Comparison of ENCODE assay signal across 17 mouse cellular contexts in genomic region chr10:24535461-24535860, GRCm38 (mm10). TPM values are rescaled to one million over a fixed set of nuclear protein-coding genes. Genes with fewer than 3 reads are reported as not detected.
A peak's percentile ranks its signal among the peaks of the same experiment; 100 is the strongest.
DNase-seq lines count a peak whose midpoint lies in the region; ATAC-seq and TF ChIP-seq lines count a peak whose summit lies in the region.
"Had no signal": no experiment of that assay in that cellular context is flagged by ENCODE, and none has a peak within 500 bp of the region (broad histone marks: within the 10 kb centered on the region; RNA-seq: fewer than 3 reads in every experiment).

No protein-coding gene starts in this region.

- H3K27me3 ChIP-seq in limb, embryonic 15.5 days: no peaks in the 10 kb centered on the region
- no peaks in the 10 kb centered on the region for H3K27me3 ChIP-seq in limb, embryonic 10.5 days (ENCODE audit: low read depth, poor library complexity, severe bottlenecking)
- H3K27me3 ChIP-seq in midbrain, embryonic 11.5 days (ENCODE audit: control insufficient read depth, insufficient read depth, low read length): no peaks in the 10 kb centered on the region
- no peaks in the 10 kb centered on the region for H3K27me3 ChIP-seq in midbrain, embryonic 15.5 days (replicated peaks)
- H3K27me3 ChIP-seq: forebrain, embryonic 13.5 days; heart, embryonic 13.5 days; Patski had no signal

- TF ChIP-seq CTCF in gastrocnemius, adult 2 months (IDR thresholded peaks at IDR 0.05): no peak

- H3K9me3 ChIP-seq in limb, embryonic 15.5 days: no peaks in the 10 kb centered on the region
- no peaks in the 10 kb centered on the region for H3K9me3 ChIP-seq in limb, embryonic 10.5 days (replicated peaks)
- no peaks in the 10 kb centered on the region for H3K9me3 ChIP-seq in midbrain, embryonic 11.5 days (ENCODE audit: control insufficient read depth, low read length)
- no peaks in the 10 kb centered on the region for H3K9me3 ChIP-seq in midbrain, embryonic 15.5 days
- H3K9me3 ChIP-seq: forebrain, embryonic 10.5 days; forebrain, embryonic 13.5 days; G1E; heart, embryonic 13.5 days had no signal

- ATAC-seq in limb, embryonic 15.5 days (ENCODE audit: insufficient number of reproducible peaks, low FRiP score, low TSS enrichment, low read depth): no peak
- ATAC-seq in midbrain, embryonic 11.5 days (ENCODE audit: low FRiP score): no peak
- ATAC-seq in midbrain, embryonic 15.5 days (replicated peaks): no peak
- ATAC-seq: forebrain, embryonic 13.5 days; forebrain, embryonic 16.5 days; hindbrain, postnatal 0 days; Patski had no signal

- 0 out of 2 replicates have a peak overlapping the region, but pooled peaks have one; percentile 35 for H3K27ac ChIP-seq in gastrocnemius, adult 2 months
- peak overlapping the region; percentile 51 for H3K27ac ChIP-seq in limb, embryonic 15.5 days
- no peak overlapping the region for H3K27ac ChIP-seq in limb, embryonic 10.5 days
- H3K27ac ChIP-seq in midbrain, embryonic 11.5 days (ENCODE audit: low read depth, low read length): no peak overlapping the region
- no peak overlapping the region for H3K27ac ChIP-seq in midbrain, embryonic 15.5 days
- H3K27ac ChIP-seq: forebrain, embryonic 10.5 days; forebrain, embryonic 13.5 days; heart, embryonic 13.5 days; hindbrain, embryonic 14.5 days; hindbrain, postnatal 0 days had no signal

- no peak overlapping the region for H3K4me2 ChIP-seq in limb, embryonic 15.5 days
- no peak overlapping the region for H3K4me2 ChIP-seq in midbrain, embryonic 11.5 days
- H3K4me2 ChIP-seq in midbrain, embryonic 15.5 days: no peak overlapping the region
- H3K4me2 ChIP-seq: forebrain, embryonic 13.5 days; heart, embryonic 13.5 days; hindbrain, embryonic 14.5 days had no signal

- intact Hi-C loops in gastrocnemius, adult 2 months (cut with DNase I): no loop called here

- peaks cover 5% of the 10 kb centered on the region; the same call in 1 of the 2 replicates for H3K4me1 ChIP-seq in limb, embryonic 15.5 days
- no peaks in the 10 kb centered on the region for H3K4me1 ChIP-seq in limb, embryonic 10.5 days
- H3K4me1 ChIP-seq in midbrain, embryonic 11.5 days (ENCODE audit: control insufficient read depth, insufficient read depth, low read length): no peaks in the 10 kb centered on the region
- no peaks in the 10 kb centered on the region for H3K4me1 ChIP-seq in midbrain, embryonic 15.5 days
- H3K4me1 ChIP-seq: forebrain, embryonic 10.5 days; forebrain, embryonic 13.5 days had no signal

- no peak for DNase-seq in gastrocnemius, adult 2 months
- DNase-seq in gastrocnemius, adult 8-10 months (ENCODE audit: low spot score in 2 of 2): no peak
- DNase-seq in limb, embryonic 10.5 days (ENCODE audit: low spot score): no peak
- peak; percentile 12 for DNase-seq in midbrain, embryonic 11.5 days (ENCODE audit: low spot score, missing footprints)
- DNase-seq: cerebellum, adult 18-20 months; cerebellum, adult 9-10 months; cerebellum, postnatal 14 days had no signal

- H3K9ac ChIP-seq in limb, embryonic 15.5 days: no peak overlapping the region
- no peak overlapping the region for H3K9ac ChIP-seq in midbrain, embryonic 11.5 days (ENCODE audit: low read length)
- no peak overlapping the region for H3K9ac ChIP-seq in midbrain, embryonic 15.5 days
- H3K9ac ChIP-seq: forebrain, embryonic 13.5 days; heart, embryonic 13.5 days; hindbrain, embryonic 14.5 days had no signal

- H3K4me3 ChIP-seq in gastrocnemius, adult 2 months: no peak overlapping the region
- no peak overlapping the region for H3K4me3 ChIP-seq in limb, embryonic 15.5 days
- H3K4me3 ChIP-seq in limb, embryonic 10.5 days: no peak overlapping the region
- H3K4me3 ChIP-seq in midbrain, embryonic 11.5 days (ENCODE audit: low read depth, low read length): no peak overlapping the region
- H3K4me3 ChIP-seq in midbrain, embryonic 15.5 days: no peak overlapping the region
- H3K4me3 ChIP-seq: forebrain, embryonic 10.5 days; forebrain, embryonic 13.5 days; heart, embryonic 13.5 days had no signal

- no peaks in the 10 kb centered on the region for H3K36me3 ChIP-seq in limb, embryonic 15.5 days
- H3K36me3 ChIP-seq in limb, embryonic 10.5 days: no peaks in the 10 kb centered on the region
- no peaks in the 10 kb centered on the region for H3K36me3 ChIP-seq in midbrain, embryonic 11.5 days (ENCODE audit: control insufficient read depth, insufficient read depth, low read length)
- no peaks in the 10 kb centered on the region for H3K36me3 ChIP-seq in midbrain, embryonic 15.5 days (replicated peaks)
- H3K36me3 ChIP-seq: forebrain, embryonic 10.5 days; G1E; heart, embryonic 13.5 days had no signal

- WGBS in limb, embryonic 15.5 days: 81% methylated on average over 6 of the region's 6 CpGs
- 93% methylated on average over 6 of the region's 6 CpGs for WGBS in limb, embryonic 10.5 days
- 92% methylated on average over 6 of the region's 6 CpGs for WGBS in midbrain, embryonic 11.5 days
- WGBS in midbrain, embryonic 15.5 days: 87% methylated on average over 6 of the region's 6 CpGs

RNA-seq across cellular contexts. Expression of gene Ccn2, which starts 59.8 kb away (rescaled TPM):
- 10 to 100 TPM; 14.6 to 65.9 TPM for total RNA-seq in gastrocnemius, adult 2 months (2021)
- 10 to 100 TPM in 3 of 4 experiments, 1 to 10 TPM in 1; 9.3 to 17.5 (median 16.5) TPM for total RNA-seq in gastrocnemius, adult 8-10 months (2022)
- 19.1 and 20.8 TPM in 2 replicates for polyA plus RNA-seq in limb, embryonic 15.5 days (2015; fragmentation: Nextera tagmentation; extraction: Ambion mirVana)
- polyA plus RNA-seq in limb, embryonic 10.5 days (2016; fragmentation: Nextera tagmentation; extraction: Ambion mirVana): 4.0 and 4.3 TPM in 2 replicates
- 3.2 and 3.8 TPM in 2 replicates for polyA plus RNA-seq in midbrain, embryonic 11.5 days (2014; fragmentation: Nextera tagmentation; extraction: Ambion mirVana)
- polyA plus RNA-seq in midbrain, embryonic 15.5 days (2015; fragmentation: Nextera tagmentation; extraction: Ambion mirVana): 3.5 and 4.6 TPM in 2 replicates
- polyA plus RNA-seq: G1E had no signal

Comparison
In these comparisons a context has a peak if more than half of its experiments do, and no peak if none do; other contexts are left out.
1. H3K27ac ChIP-seq: peak in gastrocnemius, adult 2 months (single experiment) and limb, embryonic 15.5 days (single experiment); none in limb, embryonic 10.5 days (single experiment), midbrain, embryonic 11.5 days (single experiment) and midbrain, embryonic 15.5 days (single experiment).